Mouse (Mus musculus) CH12.LX (cell line): Measurements from ENCODE around the gene Zfp318.

Experiments
- CTCF ChIP-seq, 2 experiments: IDR thresholded peaks in 1 of 2; conservative IDR thresholded peaks in 1 of 2; 2 replicates each; pipeline ENCODE4 v1.5.1; 2011 to 2012; ENCODE audit warnings: low read depth in 2 of 2, low read length in 2 of 2, improper control_type of control experiment in 1 of 2, inconsistent platforms in 1 of 2, mild to moderate bottlenecking in 1 of 2, moderate library complexity in 1 of 2
- GABPA ChIP-seq: IDR thresholded peaks from 2 replicates; pipeline ENCODE4 v1.6.1; 2012; ENCODE audit warnings: low read depth, low read length, improper control_type of control experiment, inconsistent platforms; ENCODE audit not compliant: insufficient replicate concordance
- JUN ChIP-seq: IDR thresholded peaks from 2 replicates; pipeline ENCODE4 v1.6.1; 2011; ENCODE audit warnings: low read depth, mild to moderate bottlenecking, low read length, improper control_type of control experiment, moderate library complexity; ENCODE audit not compliant: insufficient read depth
- KAT2A ChIP-seq: IDR thresholded peaks from 2 replicates; pipeline ENCODE4 v1.6.1; 2012; ENCODE audit warnings: low read length, improper control_type of control experiment, inconsistent platforms; ENCODE audit not compliant: insufficient replicate concordance
- MEF2A ChIP-seq: IDR thresholded peaks from 2 replicates; pipeline ENCODE4 v1.6.1; 2014; ENCODE audit warnings: low read depth, mild to moderate bottlenecking, inconsistent platforms, low read length, improper control_type of control experiment, borderline replicate concordance
- MYC ChIP-seq: IDR thresholded peaks from 2 replicates; pipeline ENCODE4 v1.6.1; 2011; ENCODE audit warnings: low read depth, mild to moderate bottlenecking, improper control_type of control experiment, low read length
- POLR2A ChIP-seq: IDR thresholded peaks from 2 replicates; pipeline ENCODE4 v1.6.1; 2011; ENCODE audit warnings: low read depth, mild to moderate bottlenecking, improper control_type of control experiment, low read length
- ZKSCAN1 ChIP-seq: IDR thresholded peaks from 2 replicates; pipeline ENCODE4 v1.6.1; 2012; ENCODE audit warnings: low read depth, inconsistent platforms, low read length, improper control_type of control experiment, borderline replicate concordance

GRCm38 (mm10) chr17:46436672-46437366, 53.3 kb downstream of the Zfp318 start:
- TF ChIP-seq KAT2A (no peak), JUN (no peak), CTCF (conservative IDR thresholded peaks at IDR 0.05 in 1 of 2, IDR thresholded peaks at IDR 0.05 in 1 of 2; ENCODE audit: low read depth in 2 of 2, low read length in 2 of 2) (peak in 1 of 2 experiments; percentile 68; a peak in 2 of 4 replicates), MYC (no peak), GABPA (no peak), MEF2A (no peak), POLR2A (no peak), ZKSCAN1 (no peak)
